Mouse (Mus musculus): ENCODE results near the gene Id3. TPM values are rescaled to one million over a fixed set of nuclear protein-coding genes. Genes with fewer than 3 reads are reported as not detected.

Id3 gene
- polyA plus RNA-seq, 1 experiment from 2014 or later = 118 TPM

DNA sequence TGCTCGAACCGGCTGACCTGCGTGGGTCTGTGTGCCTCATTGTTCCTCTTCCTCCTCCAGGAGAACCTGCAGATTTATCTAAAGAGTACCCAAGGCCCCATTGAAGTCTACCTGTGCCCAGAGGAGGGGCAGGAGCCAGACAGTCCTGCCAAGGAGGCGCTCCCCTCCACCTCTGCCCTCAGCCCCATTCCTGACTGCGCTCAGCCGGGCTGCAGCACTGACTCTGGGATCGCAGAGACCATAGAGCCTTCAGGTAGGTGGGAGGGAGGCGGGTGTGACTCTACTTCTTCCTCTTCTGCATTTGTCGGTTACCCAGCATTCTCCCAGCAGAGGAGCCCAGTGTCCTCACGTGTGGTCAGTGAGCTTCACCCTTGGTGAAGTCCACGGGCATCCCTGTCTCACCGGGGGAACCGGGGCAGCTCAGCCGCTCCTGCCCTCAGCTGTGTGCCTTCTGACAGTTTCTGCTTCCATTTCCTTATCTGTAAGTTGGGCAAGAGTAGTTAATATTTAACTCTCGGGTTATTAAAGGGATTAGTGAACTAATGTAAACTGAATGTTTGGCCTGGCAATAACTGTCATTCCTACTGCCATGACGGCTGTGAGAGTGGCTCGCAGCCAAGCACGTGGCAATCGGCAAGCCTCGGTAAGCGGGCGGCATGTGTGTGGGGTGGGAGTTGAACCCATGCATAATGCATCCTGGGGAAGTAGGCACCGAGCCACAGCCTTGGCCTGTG, 43.6 kb downstream of the Id3 start:
- Histone ChIP-seq H3K27me3 (replicated peaks; ENCODE audit: control insufficient read depth, insufficient read depth, low read length) (no peaks in the 10 kb centered on the region), H3K4me2 (ENCODE audit: low read length) (no peak overlapping the region), H3K4me3 (ENCODE audit: low read depth, low read length) (no peak overlapping the region), H3K36me3 (ENCODE audit: control insufficient read depth, insufficient read depth, low read length) (peaks cover 32% of the 10 kb centered on the region; the same call in 1 of the 2 replicates), H3K9ac (ENCODE audit: low read length) (no peak overlapping the region), H3K9me3 (replicated peaks; ENCODE audit: control insufficient read depth, low read length) (no peaks in the 10 kb centered on the region), H3K27ac (ENCODE audit: low read depth, low read length) (no peak overlapping the region), H3K4me1 (ENCODE audit: control insufficient read depth, insufficient read depth, low read length) (no peaks in the 10 kb centered on the region)
- ATAC-seq = no peak
- DNase-seq (ENCODE audit: low spot score) = peak; percentile 29
- WGBS = 85% methylated on average over 23 of the region's 23 CpGs

DNA sequence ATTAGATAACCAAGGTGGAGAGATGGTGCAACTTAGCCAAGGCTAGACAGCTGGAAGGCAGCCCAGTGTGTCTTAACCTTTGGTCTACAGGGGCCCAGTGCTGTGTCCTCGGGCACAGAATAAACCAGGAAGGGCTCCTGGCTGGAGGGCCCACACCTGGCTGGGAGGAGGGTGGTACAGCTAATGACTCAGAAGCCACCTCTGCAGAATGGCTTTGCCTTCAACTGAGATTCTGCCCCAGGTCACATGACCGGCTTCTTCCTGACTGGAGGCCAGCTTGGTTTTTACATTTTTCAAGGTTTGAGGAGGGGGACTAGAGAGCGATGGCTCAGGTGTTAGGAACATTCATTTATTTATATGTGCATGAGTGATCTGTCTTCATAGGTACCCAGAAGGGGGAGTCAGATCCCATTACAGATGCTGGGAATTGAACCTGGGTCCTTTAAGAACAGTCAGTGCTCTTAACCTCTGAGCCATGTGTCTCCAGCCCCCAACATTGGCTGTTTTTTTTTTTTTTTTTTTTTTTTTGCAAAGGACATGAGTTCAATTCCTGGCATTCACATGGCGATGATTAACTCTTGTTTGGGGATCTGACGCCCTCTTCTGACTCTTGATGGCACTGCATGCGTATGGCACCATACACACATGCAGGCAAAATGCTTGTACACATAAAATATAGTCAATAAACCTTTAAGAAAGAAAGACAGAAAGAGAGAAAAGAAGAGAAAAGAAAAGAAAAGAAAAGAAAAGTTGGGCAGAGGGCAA, 45.9 kb downstream of the Id3 start:
- H3K27ac ChIP-seq (ENCODE audit: low read depth, low read length) = no peak overlapping the region
- H3K4me3 ChIP-seq (ENCODE audit: low read depth, low read length) = no peak overlapping the region
- DNase-seq (ENCODE audit: low spot score) (no peak), ATAC-seq (no peak)
- WGBS = 82% methylated on average over 6 of the region's 6 CpGs
- H3K27me3 ChIP-seq (replicated peaks; ENCODE audit: control insufficient read depth, insufficient read depth, low read length) = no peaks in the 10 kb centered on the region
- H3K9ac ChIP-seq (ENCODE audit: low read length) = no peak overlapping the region
- H3K9me3 ChIP-seq (replicated peaks; ENCODE audit: control insufficient read depth, low read length) = no peaks in the 10 kb centered on the region
- H3K36me3 ChIP-seq (ENCODE audit: control insufficient read depth, insufficient read depth, low read length) = peaks cover 49% of the 10 kb centered on the region
- H3K4me2 ChIP-seq (ENCODE audit: low read length) = no peak overlapping the region
- no peaks in the 10 kb centered on the region for H3K4me1 ChIP-seq (ENCODE audit: control insufficient read depth, insufficient read depth, low read length)

DNA sequence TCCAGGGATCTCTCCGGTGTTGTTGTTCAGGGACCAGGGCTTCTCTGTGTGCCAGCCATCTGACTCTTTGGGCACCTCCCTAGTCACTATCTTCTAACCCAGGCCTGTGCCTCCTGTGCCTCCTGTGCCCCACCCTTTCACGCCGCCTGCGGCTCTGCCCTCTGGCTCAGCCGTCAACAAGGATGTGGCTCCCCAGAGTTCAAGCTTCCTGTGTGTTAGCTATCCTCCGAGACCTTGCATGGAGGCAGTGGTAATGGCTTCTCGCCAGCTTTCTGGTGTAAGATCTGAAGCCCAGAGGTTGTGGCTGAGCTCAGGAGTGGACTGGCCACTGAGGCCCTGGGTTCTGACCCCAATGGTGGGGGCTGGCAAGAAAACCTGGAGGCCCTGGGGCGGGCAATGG, 46.6 kb downstream of the Id3 start:
- H3K27ac ChIP-seq (ENCODE audit: low read depth, low read length) = no peak overlapping the region
- H3K27me3 ChIP-seq (replicated peaks; ENCODE audit: control insufficient read depth, insufficient read depth, low read length) = no peaks in the 10 kb centered on the region
- H3K36me3 ChIP-seq (ENCODE audit: control insufficient read depth, insufficient read depth, low read length) = peaks cover 53% of the 10 kb centered on the region
- ATAC-seq = no peak
- H3K9me3 ChIP-seq (replicated peaks; ENCODE audit: control insufficient read depth, low read length) = no peaks in the 10 kb centered on the region
- no peak overlapping the region for H3K4me3 ChIP-seq (ENCODE audit: low read depth, low read length)
- DNase-seq (ENCODE audit: low spot score) = no peak
- no peaks in the 10 kb centered on the region for H3K4me1 ChIP-seq (ENCODE audit: control insufficient read depth, insufficient read depth, low read length)
- no peak overlapping the region for H3K9ac ChIP-seq (ENCODE audit: low read length)
- WGBS = 89% methylated on average over 8 of the region's 8 CpGs
- no peak overlapping the region for H3K4me2 ChIP-seq (ENCODE audit: low read length)

DNA sequence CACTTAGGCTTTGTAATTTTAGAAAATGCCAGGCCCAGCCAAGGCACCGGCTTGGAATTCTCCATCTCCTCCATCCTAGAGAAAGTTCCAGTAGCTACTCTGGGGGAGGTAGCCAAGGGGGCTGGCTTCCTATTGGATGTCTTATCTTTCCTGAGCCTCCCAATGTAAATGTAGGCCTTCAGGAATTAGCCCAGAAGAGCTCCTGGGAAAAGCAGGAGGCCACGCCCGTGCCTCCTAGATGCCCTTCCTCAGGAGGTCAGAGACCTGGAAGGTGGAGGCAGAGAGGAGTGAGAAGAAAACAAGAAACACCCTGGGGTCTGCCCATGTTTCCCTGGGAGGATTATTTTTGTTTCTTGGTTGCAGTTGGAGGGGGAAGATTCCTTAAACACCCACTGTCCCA, 50.3 kb downstream of the Id3 start:
- H3K9me3 ChIP-seq (replicated peaks; ENCODE audit: control insufficient read depth, low read length) = no peaks in the 10 kb centered on the region
- 94% methylated on average over 3 of the region's 3 CpGs for WGBS

DNA sequence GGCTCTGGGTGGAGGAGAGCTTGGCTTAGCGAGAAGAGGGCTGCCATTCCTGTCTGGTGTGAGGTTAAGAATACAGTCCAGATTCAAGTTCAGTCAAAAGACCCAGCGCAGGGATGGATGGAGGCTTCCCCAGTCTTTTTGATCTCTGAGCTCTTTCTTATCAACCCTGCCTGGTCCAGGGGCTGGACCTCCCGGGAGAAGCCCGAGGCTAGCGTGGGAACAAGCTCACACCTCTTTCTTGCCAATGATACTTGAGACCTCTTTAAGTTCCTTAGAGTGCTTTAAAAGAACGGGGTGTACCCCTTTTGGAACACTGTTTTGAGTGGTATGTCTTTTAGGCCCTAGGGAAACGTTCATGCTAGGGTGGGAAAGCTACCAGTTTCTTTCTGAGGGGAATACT, 51.7 kb downstream of the Id3 start:
- Histone ChIP-seq H3K9me3 (replicated peaks; ENCODE audit: control insufficient read depth, low read length) (no peaks in the 10 kb centered on the region), H3K4me1 (ENCODE audit: control insufficient read depth, insufficient read depth, low read length) (no peaks in the 10 kb centered on the region), H3K4me3 (ENCODE audit: low read depth, low read length) (no peak overlapping the region), H3K36me3 (ENCODE audit: control insufficient read depth, insufficient read depth, low read length) (peaks cover 31% of the 10 kb centered on the region; the same call in 1 of the 2 replicates), H3K27me3 (replicated peaks; ENCODE audit: control insufficient read depth, insufficient read depth, low read length) (no peaks in the 10 kb centered on the region), H3K4me2 (ENCODE audit: low read length) (no peak overlapping the region), H3K9ac (ENCODE audit: low read length) (no peak overlapping the region), H3K27ac (ENCODE audit: low read depth, low read length) (no peak overlapping the region)
- WGBS = 67% methylated on average over 7 of the region's 7 CpGs
- DNase-seq (ENCODE audit: low spot score) (no peak), ATAC-seq (no peak)

More for the DNA sequence above, 50.3 kb downstream of the Id3 start:
- no peak overlapping the region for H3K4me2 ChIP-seq (ENCODE audit: low read length)
- DNase-seq (ENCODE audit: low spot score) (no peak), ATAC-seq (no peak)
- no peak overlapping the region for H3K4me3 ChIP-seq (ENCODE audit: low read depth, low read length)
- H3K27me3 ChIP-seq (replicated peaks; ENCODE audit: control insufficient read depth, insufficient read depth, low read length) = no peaks in the 10 kb centered on the region
- no peak overlapping the region for H3K9ac ChIP-seq (ENCODE audit: low read length)
- no peak overlapping the region for H3K27ac ChIP-seq (ENCODE audit: low read depth, low read length)
- peaks cover 37% of the 10 kb centered on the region; the same call in 1 of the 2 replicates for H3K36me3 ChIP-seq (ENCODE audit: control insufficient read depth, insufficient read depth, low read length)
- no peaks in the 10 kb centered on the region for H3K4me1 ChIP-seq (ENCODE audit: control insufficient read depth, insufficient read depth, low read length)

Other genes starting within 250 kb of the Id3 start
- 0.05 and 0.10 TPM in 2 replicates for gene Cnr2, start 248.1 kb upstream of the Id3 start, polyA plus RNA-seq (2014; fragmentation: Nextera tagmentation; extraction: Ambion mirVana)
- gene Fuca1, start 222.8 kb upstream of the Id3 start, polyA plus RNA-seq (2014; fragmentation: Nextera tagmentation; extraction: Ambion mirVana) = 53.1 and 60.7 TPM in 2 replicates
- 70.4 and 71.0 TPM in 2 replicates for gene Hmgcl, start 197.0 kb upstream of the Id3 start, polyA plus RNA-seq (2014; fragmentation: Nextera tagmentation; extraction: Ambion mirVana)
- gene Gale, start 179.8 kb upstream of the Id3 start, polyA plus RNA-seq (2014; fragmentation: Nextera tagmentation; extraction: Ambion mirVana) = 32.9 and 35.7 TPM in 2 replicates
- gene Lypla2, start 170.9 kb upstream of the Id3 start, polyA plus RNA-seq (2014; fragmentation: Nextera tagmentation; extraction: Ambion mirVana) = 163 and 168 TPM in 2 replicates
- 56.1 and 58.0 TPM in 2 replicates for gene Pithd1, start 156.2 kb upstream of the Id3 start, polyA plus RNA-seq (2014; fragmentation: Nextera tagmentation; extraction: Ambion mirVana)
- gene Eloa, start 121.7 kb upstream of the Id3 start, polyA plus RNA-seq (2014; fragmentation: Nextera tagmentation; extraction: Ambion mirVana) = 33.7 and 38.1 TPM in 2 replicates
- gene Rpl11, start 90.1 kb upstream of the Id3 start, polyA plus RNA-seq (2014; fragmentation: Nextera tagmentation; extraction: Ambion mirVana) = 331 and 459 TPM in 2 replicates
- gene E2f2, start 28.9 kb downstream of the Id3 start, polyA plus RNA-seq (2014; fragmentation: Nextera tagmentation; extraction: Ambion mirVana) = 4.5 and 5.5 TPM in 2 replicates
- gene Asap3, start 62.9 kb downstream of the Id3 start, polyA plus RNA-seq (2014; fragmentation: Nextera tagmentation; extraction: Ambion mirVana) = 1.6 and 2.4 TPM in 2 replicates
- 0.60 and 1.2 TPM in 2 replicates for gene Tcea3, start 104.2 kb downstream of the Id3 start, polyA plus RNA-seq (2014; fragmentation: Nextera tagmentation; extraction: Ambion mirVana)
- 34.4 and 39.7 TPM in 2 replicates for gene Zfp46, start 141.2 kb downstream of the Id3 start, polyA plus RNA-seq (2014; fragmentation: Nextera tagmentation; extraction: Ambion mirVana)
- 195 and 201 TPM in 2 replicates for gene Hnrnpr, start 167.4 kb downstream of the Id3 start, polyA plus RNA-seq (2014; fragmentation: Nextera tagmentation; extraction: Ambion mirVana)